Mouse (Mus musculus): Measurements from ENCODE around the gene Mettl21a.
"Not testable (repeated sequence)": the region's sequence is repeated elsewhere in the genome, so short reads cannot be mapped to it uniquely, and the experiment has no call there.

The Mettl21a gene

DNA sequence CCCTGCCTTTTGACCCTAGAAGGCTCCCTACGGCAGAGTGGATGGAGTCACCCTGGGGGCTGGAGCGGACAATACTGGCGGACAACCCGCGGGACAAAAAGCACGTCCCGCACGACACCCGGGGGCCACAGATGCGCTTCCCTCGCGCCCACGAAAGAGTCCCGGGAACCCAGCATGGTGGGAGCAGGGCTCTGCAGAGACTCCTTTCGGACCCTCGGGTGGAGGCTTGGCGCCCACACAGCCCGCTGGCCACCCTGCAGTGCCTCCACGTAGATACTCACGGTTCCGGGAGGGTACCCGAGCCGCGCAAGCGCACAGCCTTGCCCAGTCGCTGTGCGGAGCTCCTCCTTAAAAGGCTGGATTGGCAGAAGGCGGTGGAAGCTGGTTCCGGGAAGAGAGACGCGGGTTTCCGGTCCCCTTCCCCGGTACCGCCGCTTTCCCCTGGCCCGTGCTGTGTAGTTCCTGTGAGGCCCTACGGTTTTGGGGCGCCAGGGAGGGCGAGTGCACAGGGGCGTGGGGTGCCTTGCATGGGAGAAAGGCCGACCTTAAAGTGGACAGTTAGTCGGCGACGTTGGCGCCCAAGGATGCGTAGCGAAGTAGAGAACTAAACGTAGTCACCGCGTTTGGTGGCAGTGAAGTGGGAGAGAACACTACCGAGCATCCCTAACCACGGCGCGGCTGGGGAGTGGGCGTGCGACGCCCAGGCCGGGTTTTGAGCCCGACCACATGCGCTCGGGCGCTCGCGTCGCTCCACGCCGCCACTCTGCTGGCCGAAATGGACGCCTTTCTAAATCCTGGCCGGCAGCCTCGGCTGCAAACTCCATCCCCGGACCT lies at the start of gene Mettl21a:
Mettl21a (minus strand) TSS at position 362 of the 834 bp plus-strand sequence.
- peak; percentile 92 for DNase-seq

DNA sequence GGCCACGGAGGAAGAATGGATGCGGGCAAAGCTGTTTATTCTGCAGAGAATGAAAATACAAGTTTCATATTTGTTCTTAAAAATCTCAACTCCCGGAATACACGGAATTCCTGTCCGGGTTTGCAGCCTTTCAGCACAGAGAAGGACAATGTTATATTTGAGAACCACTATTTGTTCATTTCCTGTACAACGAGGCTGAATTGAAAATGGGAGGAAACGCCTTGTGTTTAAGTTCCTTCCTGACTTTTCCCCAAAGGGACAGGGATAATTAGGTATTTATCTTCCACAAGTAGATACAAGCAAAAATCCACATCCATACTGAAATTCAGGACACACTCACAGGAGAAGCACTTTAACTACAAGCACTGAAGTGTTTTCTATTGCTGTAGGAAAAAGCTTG lies 41.8 kb upstream of the Mettl21a start:
- no peak for DNase-seq

DNA sequence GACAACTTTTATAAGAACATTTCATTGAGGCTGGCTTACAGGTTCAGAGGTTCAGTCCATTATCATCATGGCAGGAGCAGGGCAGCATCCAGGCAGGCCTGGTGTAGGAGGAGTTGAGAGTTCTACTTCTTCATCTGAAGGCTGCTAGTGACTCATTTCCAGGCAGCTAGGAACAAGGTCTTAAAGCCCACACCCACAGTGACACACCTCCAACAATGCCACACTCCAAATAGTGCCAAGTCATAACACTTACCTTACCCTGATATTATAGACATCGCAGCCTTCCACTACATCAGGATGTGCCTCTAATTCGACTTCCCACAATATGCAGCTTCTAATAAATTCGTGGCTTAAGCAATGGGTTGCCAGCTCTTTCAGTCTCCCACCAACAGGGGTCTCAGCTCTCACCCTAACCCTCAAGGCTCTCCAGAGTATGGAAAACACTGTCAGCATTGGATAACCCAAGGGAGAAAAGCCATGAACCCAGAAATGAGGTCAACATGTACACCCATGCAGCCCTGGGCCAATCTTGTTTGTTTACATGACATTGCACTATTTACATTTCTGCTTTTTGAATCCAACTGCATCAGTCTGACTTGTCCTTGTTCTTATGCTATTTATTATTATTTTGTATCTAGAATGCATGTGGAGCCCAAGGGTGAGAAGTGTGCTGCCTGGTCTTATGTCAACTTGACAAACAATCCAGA lies 39.5 kb upstream of the Mettl21a start:
- DNase-seq: no peak

DNA sequence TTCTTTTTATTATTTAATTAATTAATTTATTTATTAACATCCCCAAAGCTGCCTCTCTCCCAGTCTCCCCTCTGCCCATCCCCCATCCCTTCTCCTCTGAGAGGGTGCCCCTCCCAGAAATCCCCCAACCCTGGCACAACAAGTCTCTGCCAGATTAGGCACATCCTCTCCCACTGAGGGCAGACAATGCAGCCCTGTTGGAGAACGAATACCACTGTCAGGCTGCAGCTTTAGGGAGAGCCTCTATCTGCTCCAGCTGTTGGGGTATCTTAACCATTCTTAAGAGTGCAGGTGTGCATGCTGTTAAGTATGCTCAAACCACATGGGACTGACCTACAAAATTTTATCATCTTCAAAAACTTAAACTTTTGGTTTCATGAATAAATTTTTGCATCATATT lies 38.4 kb upstream of the Mettl21a start:
- no peak for DNase-seq

DNA sequence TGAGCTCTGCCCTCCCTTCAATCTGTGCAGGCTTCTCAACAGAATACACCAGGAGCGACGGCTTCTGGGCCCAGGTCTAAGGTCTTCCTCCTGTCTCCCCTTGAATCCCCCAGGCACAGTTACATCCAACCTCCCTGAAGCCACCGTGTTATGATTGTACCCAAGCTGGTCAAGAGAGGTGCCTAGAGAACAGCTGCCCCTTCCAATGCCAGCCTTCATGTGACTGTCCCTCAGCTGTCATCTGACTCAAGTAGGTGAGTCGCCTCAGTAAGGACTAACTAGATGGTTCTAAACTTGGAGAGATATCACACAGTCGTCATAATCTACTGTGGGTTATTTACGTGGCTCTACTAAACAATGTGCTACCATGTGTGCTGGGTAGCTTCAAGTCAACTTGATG lies 36.7 kb upstream of the Mettl21a start:
- DNase-seq: no peak

DNA sequence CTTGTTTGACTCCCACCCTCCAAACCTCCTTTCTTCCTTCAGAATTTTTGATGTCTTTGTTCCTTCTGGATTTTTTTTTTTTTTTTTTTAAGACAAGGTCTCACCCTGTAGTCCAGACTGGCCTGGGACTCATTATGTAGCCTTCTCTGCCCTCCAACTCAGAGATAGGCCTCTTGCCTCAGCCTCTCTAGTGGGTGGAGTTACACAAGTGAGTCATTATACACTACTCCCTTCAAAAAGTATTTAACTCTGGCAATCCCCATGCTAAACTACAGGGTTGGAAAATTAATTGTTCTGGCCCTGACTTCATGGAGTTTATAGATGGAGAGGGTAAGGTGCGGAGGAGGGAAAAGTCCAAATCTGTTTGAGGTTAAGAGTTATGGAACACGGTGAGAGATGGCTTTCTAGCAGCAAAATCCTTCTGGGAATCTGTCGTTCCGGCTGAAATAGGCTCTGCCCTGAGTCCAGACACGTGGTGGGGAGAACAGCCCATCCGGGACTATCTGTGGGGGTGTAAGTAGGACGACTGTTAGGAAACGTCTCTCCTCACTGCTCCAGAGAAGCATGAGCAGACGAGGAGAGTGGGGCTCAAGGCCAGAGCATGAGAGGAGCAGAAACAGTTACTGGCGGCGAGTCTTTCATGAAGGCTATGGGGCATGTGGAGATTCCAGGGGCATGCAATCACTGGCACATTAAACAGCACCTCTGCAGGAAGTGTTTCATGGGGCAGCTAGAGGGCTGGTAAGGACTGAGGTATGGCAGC lies 32.5 kb upstream of the Mettl21a start:
- DNase-seq: no peak

DNA sequence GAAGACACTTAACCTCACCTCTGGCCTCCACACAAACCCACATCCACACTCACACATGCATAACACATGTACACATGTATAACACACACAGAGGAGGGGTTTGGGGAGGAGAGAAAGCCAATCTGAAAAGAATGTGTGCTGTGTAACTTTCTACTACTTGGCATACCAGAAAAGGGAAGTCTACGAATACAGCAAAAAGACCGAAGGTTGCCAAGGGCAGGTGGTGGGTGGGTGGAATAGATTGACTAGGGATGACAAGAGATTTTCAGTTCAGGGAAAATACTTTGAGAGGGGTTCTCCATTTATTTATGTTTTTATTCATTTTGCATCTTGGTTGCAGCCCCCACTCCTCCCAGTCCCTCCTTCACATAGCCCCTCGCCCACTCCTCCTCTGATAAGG lies 27.5 kb upstream of the Mettl21a start:
- no peak for DNase-seq

DNA sequence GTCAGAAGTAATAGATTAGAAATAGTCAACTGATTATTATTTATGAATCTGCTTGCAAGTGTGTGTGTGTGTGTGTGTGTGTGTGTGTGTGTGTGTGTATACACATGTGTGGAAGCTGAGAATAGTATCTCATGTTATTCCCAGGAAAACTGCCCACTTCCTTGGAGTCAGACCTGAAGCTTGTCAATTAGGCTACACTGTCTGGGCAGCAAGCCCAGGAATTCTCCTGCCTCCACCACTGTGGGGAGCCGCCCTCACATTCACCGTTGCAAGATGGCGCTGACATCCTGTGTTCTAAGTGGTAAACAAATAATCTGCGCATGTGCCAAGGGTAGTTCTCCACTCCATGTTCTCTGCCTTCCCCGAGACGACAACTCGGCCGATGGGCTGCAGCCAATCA lies 25.5 kb upstream of the Mettl21a start:
- not testable (repeated sequence) for DNase-seq

DNA sequence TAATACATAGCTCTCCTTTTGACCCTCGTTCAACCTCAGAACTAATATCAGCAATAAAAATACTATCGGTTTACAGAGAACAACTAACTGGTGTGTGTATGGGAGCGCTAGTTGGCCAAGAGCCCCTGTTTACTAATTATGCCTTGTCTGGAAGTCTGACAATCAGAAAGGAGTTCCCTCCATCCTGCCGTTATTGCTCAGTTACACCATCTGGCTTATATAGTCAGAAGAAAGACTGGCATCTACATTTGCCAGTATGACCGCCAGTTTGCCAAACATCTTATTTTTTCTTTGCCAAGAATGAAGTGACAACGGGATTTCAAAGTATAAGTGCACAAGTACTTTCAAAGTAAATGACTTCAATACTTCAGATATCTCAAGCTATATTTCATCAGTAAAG lies 24.0 kb upstream of the Mettl21a start:
- DNase-seq: no peak

DNA sequence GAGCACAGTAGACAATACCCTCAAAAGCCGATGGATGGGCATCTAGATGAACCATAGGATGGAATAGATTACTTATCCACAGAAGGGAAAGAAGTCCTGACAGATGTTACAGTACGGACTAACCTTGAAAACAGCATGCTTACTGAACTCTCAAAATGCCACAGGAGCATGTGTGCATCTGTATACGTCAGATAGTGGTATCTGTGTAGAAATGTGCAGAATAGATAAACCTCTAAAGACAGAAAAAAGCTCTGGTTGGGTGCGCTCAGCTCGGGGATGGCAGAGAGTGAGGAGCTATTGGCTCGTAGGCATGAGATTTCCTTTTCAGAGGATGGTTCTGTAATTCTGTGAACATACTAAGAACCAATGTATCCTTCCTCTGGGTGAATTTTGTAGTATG lies 22.2 kb upstream of the Mettl21a start:
- DNase-seq: no peak

DNA sequence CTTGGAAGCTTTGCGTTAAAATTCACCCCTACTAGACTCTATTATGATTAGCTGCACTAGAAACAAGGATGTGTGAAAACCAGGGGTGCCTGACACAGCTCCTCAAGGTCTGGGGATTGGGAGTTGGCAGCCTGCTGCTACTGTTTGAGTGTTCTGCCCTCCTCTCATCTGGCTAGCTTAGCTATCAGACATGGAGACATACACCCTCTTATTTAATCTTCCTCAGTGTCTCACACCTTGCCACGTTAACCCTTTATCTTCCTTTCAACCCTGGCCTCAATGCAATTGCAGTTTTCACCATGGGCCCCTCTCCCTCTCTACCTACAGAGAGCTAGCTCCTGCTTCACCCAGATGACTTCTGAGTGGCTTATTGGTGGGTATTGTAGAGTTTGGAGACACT lies 18.6 kb upstream of the Mettl21a start:
- no peak for DNase-seq

DNA sequence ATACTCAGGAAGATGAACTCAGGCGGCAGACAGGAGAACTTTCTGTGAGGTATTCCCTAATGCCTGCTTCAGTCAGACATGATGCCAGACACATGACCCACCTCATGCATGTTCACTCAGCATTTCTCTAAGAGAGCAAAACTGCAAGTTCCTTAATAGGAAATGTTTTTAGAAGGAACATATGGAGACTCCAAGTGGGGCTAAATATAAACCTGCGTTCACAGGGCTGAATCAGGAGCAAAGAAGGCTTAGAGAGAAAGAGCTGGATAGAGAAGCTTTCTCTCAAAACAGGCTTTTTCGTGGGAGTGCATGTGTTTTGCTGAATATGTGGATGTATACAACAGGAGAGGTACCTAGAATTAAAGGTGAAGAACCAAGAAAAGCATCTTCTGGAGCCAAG lies 16.2 kb upstream of the Mettl21a start:
- no peak for DNase-seq

DNA sequence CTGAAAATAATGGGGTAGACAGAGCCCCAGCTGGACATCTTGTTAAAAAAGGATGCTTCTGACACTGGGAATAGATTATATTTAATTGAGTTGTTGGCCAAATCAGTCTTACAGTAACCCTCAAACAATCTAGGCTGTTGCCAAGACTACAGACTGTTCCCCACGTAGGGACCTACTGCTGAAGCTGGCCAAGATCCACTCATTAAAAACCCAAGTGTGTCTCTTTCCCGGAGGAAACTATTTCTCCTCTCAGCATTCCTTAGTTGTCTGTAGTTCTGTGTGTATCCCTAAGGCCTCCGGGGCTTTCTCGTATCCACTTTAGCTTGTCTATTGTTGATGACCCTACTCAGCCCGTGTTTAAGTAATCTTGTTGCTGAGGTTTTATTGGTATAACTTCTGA lies 14.5 kb upstream of the Mettl21a start:
- no peak for DNase-seq

DNA sequence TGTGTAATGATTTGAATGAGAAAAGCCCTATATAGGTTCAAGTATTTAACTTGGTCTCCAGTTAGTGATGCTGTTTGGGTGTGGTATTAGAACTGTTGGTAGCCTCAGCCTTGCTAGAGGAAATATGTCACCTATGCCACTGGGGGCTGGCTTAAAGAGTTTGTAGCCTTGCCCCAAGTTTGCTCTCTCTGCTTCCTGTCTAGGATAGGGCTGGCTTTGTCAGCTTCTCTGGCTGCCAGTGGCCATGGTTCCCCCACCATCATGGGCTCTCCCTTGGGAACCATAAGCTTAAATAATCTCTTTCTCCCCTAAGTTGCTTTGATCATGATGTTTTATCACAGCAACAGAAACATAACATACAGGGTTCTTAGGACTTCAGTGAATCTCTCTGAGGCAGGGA lies 8.2 kb upstream of the Mettl21a start:
- no peak for DNase-seq

DNA sequence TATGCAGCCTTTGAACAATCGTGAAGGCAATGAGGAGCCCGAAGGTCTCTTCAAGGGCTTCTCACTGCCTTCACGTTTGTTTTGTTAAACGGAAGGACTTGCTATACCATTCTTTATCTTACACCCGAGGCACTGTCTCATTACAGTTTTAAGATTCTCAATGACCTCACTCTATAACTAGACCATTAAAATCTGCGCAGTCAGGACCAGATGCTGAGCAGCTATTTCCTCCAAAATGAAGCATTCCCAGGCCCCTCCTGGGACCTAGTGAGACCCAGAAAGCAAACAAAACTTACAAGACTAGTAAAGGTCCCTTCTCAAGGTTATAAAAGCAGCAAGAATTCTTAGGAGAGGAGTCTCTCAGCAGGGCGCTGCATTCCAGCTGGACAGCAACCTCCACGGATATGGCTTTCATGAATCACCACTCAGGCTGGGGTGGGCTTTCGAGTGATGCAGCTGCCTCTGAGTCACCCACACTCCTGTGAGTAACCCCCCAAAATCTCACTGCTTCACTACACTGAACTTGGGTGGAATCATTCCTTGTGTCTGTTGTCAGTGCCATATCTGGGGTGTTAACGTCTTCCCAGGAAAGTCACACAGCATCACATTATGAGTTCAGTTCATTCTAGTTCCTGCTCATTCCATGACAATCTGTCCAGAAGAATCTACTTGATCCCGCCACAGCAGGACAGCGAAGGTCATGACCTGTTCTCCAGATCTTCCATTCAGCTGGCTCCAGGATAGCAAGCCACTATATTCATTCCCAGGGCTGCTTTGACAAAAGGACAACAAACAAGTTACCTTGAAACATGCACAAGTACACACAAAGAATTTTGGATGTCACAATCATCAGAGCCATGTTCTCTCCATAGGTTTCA lies 6.8 kb upstream of the Mettl21a start:
- no peak for DNase-seq

DNA sequence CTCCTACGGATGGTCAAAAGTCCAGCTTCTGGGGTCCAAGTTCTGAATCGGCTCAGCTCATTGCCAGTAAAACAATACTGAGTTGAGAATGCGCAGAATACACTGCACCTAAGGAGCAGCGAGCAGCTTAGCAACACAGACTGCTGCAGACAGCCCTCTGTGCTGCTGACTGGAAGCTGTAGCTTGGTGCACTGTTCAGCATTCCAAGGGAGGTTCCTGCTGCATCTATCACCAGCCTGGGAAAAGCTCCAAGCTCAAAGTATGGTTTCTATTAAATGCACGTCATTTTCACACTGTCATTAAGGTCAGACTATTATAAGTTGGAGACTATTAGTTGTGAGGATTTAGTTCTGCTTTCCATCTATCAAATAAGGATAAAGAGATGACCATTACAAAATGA lies 4.1 kb upstream of the Mettl21a start:
- no peak for DNase-seq

DNA sequence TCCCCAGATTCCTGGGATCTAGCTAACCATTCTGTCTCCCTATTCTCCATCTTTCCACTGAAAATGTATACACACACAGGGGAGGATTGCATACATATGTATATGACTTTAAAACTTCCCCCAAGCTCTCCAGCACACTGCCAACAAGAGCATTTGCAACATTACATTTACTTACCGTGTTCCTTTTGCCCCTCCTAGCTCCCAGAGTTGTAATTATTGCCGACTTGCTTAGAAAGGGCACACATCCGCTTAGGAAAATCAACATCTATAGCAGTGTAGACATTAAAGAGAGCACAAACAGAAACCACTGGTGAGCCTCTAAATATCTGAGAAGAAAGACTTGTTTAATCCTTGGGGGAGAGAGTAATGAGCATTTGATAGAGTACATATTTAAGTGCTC lies 1.2 kb upstream of the Mettl21a start:
- no peak for DNase-seq

DNA sequence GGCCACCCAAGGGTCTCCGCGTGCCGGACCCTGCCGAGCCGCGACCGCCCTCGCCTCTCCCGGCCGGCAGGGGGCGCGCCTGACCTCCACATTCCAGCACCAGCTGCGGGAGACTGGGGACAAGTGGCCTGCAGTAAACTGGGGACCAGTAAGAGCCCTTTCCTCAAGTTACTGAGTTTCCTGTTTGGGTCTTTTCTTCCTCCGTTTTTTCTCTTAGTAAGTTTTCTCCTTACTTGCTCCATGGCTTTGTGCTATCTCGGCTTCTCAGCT lies 608 bp upstream of the Mettl21a start:
- peak; percentile 76 for DNase-seq

DNA sequence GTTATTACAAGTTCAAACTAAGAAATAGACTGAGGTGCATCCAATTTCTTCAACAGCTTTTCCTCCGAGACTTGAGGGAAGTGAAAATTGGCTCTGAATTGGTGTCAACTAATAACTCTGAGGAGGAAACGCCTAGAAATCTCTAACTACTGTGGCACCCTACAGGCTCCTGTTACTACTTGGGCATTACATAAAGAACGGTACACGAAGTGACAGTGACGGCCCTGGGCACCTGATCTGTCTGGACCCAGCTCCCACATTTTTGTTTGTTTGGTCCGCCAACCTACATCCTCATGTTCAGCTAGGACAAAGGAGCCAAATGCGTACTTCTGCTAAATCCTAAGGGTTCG lies 536 bp downstream of the Mettl21a start:
- DNase-seq: no peak

DNA sequence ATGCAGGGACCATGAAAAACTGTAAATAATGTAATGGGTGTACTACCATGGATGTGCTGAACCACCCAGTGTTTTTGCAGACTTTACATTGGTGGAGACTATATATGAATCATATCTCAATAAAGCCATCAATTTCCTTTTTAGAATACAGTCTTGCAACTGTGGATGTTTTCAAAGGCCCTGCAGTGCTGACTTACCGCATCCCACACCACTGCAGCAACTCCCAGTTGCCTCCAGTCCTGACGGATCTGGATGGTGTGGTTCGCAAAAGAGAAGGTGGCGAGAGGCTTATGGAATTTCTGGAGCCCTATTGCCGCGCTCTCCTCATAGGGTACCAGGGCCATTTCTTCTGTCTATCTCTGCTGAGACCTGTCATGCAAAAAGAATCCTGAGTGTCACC lies 966 bp downstream of the Mettl21a start:
- no peak for DNase-seq

DNA sequence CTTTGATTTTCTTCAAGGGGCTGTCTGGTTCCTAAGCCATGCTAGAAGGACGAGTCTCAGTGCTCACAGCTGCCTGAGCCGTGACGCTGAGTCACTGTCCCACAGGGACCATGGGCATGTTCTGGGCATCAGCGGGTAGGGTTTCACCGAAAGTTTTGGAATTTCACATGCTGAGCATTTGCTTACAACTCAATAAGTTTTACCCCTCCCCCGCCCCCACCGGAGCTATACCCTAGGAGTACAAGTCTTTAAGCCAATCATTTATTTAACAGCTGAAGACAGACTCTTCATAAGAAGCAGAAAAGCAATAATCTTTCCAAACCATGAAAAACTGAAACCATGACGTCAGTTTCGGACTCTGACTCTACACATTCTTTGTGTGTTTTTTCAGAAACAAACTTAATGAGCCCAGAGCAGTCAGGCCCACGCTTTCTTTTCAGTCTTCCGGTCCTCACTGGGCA lies 1.5 kb downstream of the Mettl21a start:
- DNase-seq: no peak

DNA sequence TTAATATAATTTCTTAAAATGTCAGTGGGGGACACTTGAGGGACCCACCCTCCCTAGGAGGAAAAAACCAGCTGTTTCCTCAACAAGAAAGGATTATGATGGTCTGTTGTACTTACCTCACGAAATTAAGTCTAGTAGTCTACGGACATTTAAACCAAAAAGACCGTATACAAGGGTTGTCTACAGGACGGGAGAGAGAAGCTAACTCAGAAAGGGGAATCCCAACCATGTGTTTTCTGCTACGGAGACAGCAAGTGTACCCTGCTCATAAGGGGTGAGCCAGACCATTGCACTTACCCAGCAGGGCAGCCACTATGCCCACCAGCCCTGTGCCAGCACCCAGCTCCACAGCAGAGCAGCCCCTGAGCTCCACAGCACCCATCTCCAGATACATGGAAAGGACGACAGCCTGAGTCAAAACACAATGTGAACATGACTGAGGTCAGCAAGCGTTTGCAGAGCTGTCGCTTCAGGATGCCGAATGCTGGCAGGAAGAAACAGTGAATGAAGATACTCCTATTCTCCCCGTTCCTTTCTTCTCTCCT lies 2.2 kb downstream of the Mettl21a start:
- DNase-seq: no peak

DNA sequence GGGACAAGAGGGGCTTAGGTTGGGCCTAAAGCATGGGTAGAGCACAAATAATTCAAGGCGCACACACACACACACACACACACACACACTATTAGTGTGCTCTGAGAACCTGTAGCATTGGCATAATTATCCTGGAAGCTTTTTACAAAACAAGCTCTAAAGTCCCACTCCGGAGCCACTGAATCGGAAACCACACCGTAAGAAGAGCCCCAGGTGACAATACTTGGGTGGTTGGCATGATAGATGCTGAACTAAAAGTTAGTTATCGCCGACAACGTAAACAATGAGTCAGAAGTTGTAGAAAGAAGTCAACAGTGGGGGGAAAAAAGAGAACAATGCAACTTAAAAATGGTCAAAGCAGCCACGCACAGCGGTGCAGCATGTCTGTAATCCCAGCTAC lies 2.7 kb downstream of the Mettl21a start:
- DNase-seq: no peak

Data from kidney, adult 11 months (tissue).